Mouse (Mus musculus) olfactory bulb, adult 2 months (tissue): ENCODE measurements at regions not wholly inside any gene's neighbourhood (a gene's known extent, or its start where the extent isn't known, plus 50 kb on each side); places are given as distances from the start of the nearest gene placed in this dataset.

Source experiments
- CTCF ChIP-seq: fragments of 200-500 bp; IDR thresholded peaks from 2 replicates; pipeline ENCODE4 v1.5.1; 2012; ENCODE audit warnings: low read depth, mild to moderate bottlenecking, low read length, moderate library complexity; ENCODE audit not compliant: insufficient read depth
- POLR2A ChIP-seq: fragments of 200-500 bp; IDR thresholded peaks from 2 replicates; pipeline ENCODE4 v1.6.1; 2012; ENCODE audit warnings: mild to moderate bottlenecking, low read depth, low read length, moderate library complexity; ENCODE audit not compliant: insufficient read depth

DNA sequence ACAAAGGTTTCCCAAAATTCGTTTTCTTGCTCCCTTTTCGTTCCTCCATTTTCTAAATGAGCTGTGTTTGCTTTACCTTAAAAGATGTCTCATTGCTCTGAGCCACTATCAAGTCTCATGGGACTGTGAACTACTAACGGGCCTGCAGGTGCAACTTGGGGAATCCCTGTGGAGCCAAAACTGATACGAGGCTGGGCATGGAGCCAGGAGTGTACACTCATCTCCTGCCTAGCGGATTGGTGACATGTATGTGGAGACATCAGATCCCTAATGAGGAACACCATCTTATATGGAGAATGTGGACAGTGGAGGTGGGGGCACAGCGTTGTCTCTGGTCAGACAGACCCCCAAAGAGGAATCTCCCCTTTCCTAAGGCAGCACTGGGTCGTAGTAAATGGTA, 119.6 kb upstream of the Nt5e start:
- TF ChIP-seq CTCF = no peak
- no peak for TF ChIP-seq POLR2A
